Mouse (Mus musculus) liver, embryonic 12.5 days (tissue): Measurements from ENCODE around the gene Ppp1r2. TPM values are rescaled to one million over a fixed set of nuclear protein-coding genes. Genes with fewer than 3 reads are reported as not detected.
A peak's percentile ranks its signal among the peaks of the same experiment; 100 is the strongest.
"Not testable (repeated sequence)": the region's sequence is repeated elsewhere in the genome, so short reads cannot be mapped to it uniquely, and the experiment has no call there.

ENCODE experiments used
- ATAC-seq: fragments of 200-750 bp; cut with Nextera tagmentation; 2 replicates; pipeline ENCODE4 v1.8.0; 2017; ENCODE audit warnings: moderate number of reproducible peaks, mild to moderate bottlenecking, moderate library complexity
- H3K27ac ChIP-seq: fragments of 300-500 bp; sonication (generic); 2 replicates; pipeline ENCODE4 v1.5.1; 2016; ENCODE audit warnings: mild to moderate bottlenecking
- H3K27me3 ChIP-seq: fragments of 300-500 bp; sonication (generic); replicated peaks from 2 replicates; pipeline ENCODE4 v1.6.1; 2016; ENCODE audit warnings: mild to moderate bottlenecking, moderate library complexity
- H3K36me3 ChIP-seq: fragments of 300-500 bp; sonication (generic); 2 replicates; pipeline ENCODE4 v1.6.1; 2016; ENCODE audit warnings: mild to moderate bottlenecking, moderate library complexity
- H3K4me1 ChIP-seq: fragments of 300-500 bp; sonication (generic); 2 replicates; pipeline ENCODE4 v1.6.1; 2016
- H3K4me2 ChIP-seq: fragments of 300-500 bp; sonication (generic); 2 replicates; pipeline ENCODE4 v1.6.1; 2016; ENCODE audit warnings: mild to moderate bottlenecking, moderate library complexity
- H3K4me3 ChIP-seq: fragments of 300-500 bp; sonication (generic); 2 replicates; pipeline ENCODE4 v1.5.1; 2016; ENCODE audit warnings: mild to moderate bottlenecking, moderate library complexity
- H3K9ac ChIP-seq: fragments of 300-500 bp; sonication (generic); 2 replicates; pipeline ENCODE4 v1.6.1; 2016; ENCODE audit warnings: mild to moderate bottlenecking, moderate library complexity
- H3K9me3 ChIP-seq: fragments of 300-500 bp; sonication (generic); replicated peaks from 2 replicates; pipeline ENCODE4 v1.6.1; 2016; ENCODE audit warnings: mild to moderate bottlenecking, moderate library complexity
- WGBS: fragments of 180-500 bp; shearing (Covaris S2); methylation state at CpG from one replicate; pipeline ENCODE4 v1.1.7; 2016; ENCODE audit not compliant: insufficient replicate concordance; 5-methylcytosine and 5-hydroxymethylcytosine counted together
- polyA plus RNA-seq: library from polyadenylated mRNA; unstranded; fragments of >200 nt; fragmentation: Nextera tagmentation; extraction: Ambion mirVana; gene quantifications from 2 replicates; pipeline ENCODE4 v1.2.1, GENCODE M21; 2016

The Ppp1r2 gene
- polyA plus RNA-seq: 48.4 and 49.9 TPM in 2 replicates

DNA sequence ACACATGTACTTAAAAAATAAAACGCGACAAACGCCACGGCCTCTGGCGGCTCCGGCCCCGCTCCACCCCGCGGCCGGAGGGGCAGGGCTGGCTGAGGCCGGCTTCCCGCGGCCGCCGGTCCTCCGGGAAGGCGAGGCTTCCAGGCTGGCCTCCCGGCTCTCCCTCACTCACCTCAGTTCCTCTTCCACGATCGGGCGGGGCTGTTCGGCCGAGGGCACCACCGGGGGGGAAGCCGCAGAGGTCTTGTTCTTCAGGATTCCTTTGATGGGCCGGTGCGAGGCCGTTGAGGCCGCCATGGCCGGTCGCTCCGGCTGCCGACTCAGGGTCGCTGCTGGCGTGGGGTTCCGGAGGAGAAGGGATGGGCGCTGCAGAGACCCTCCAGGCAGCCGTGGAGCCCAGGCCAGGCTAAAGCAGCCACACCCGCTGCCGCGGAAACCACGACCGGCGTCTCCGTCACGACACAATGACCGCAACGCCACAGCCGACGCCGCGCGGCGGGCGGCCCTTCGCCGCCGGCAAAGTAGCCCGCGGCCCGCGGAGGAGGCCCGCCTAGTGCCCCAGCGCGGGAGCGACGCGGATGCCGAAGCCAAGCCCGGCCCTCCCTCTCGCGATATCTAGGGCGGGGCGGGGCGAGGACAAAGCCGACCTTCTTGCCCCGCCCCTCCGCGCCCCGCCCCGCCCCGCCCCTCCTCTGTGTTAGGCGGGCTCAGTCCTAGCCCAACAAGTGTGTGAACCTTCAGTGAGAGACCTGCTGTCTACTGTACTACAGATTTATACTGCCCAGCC is at the start of gene Ppp1r2:
Gene Ppp1r2, minus strand, starts transcription at position 604 of the 787 bp plus-strand sequence.
- Histone ChIP-seq H3K9me3 (no peaks in the 10 kb centered on the region), H3K27ac (peak within 1 kb of the TSS; percentile 89), H3K4me2 (peak within 1 kb of the TSS; percentile 75), H3K4me3 (peak within 1 kb of the TSS; percentile 88), H3K4me1 (peaks cover 51% of the 10 kb centered on the region), H3K9ac (peak within 1 kb of the TSS; percentile 94), H3K36me3 (peaks cover 5% of the 10 kb centered on the region; the same call in 1 of the 2 replicates), H3K27me3 (no peaks in the 10 kb centered on the region; the same call in 1 of the 2 replicates)
- under 1% methylated on average over 82 of the region's 83 CpGs for WGBS
- peak; percentile 95 for ATAC-seq

GRCm38 (mm10) chr16:31321501-31321900 is 46.4 kb upstream of the Ppp1r2 start:
- H3K36me3 ChIP-seq: no peaks in the 10 kb centered on the region
- 72% methylated on average over 4 of the region's 4 CpGs for WGBS

GRCm38 (mm10) chr16:31320954-31321353 is 45.9 kb upstream of the Ppp1r2 start:
- no peak overlapping the region for H3K9ac ChIP-seq
- no peaks in the 10 kb centered on the region for H3K9me3 ChIP-seq
- ATAC-seq: no peak
- H3K36me3 ChIP-seq: no peaks in the 10 kb centered on the region
- no peak overlapping the region for H3K27ac ChIP-seq
- H3K4me3 ChIP-seq: no peak overlapping the region
- 81% methylated on average over 7 of the region's 7 CpGs for WGBS
- H3K27me3 ChIP-seq: no peaks in the 10 kb centered on the region
- no peak overlapping the region for H3K4me2 ChIP-seq
- H3K4me1 ChIP-seq: no peaks in the 10 kb centered on the region

More at GRCm38 (mm10) chr16:31321501-31321900, 46.4 kb upstream of the Ppp1r2 start:
- Histone ChIP-seq H3K4me1 (no peaks in the 10 kb centered on the region), H3K27ac (no peak overlapping the region), H3K4me2 (no peak overlapping the region), H3K9me3 (no peaks in the 10 kb centered on the region), H3K4me3 (no peak overlapping the region), H3K27me3 (no peaks in the 10 kb centered on the region), H3K9ac (no peak overlapping the region)
- no peak for ATAC-seq

DNA sequence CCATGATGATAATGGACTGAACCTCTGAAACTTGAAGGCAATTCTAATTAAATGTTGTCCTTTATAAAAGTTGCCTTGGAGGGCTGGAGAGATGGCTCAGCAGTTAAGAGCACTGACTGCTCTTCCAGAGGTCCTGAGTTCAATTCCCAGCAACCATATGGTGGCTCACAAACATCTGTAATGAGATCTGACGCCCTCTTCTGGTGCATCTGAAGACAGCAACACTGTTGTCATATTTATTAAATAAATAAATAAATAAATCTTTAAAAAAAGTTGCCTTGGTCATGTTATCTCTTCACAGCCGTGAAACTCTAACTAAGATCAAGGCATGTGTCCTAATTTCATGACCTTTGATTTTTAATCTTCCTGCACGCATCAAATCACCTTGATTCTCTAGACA is 44.6 kb upstream of the Ppp1r2 start:
- not testable (repeated sequence) for H3K27ac ChIP-seq, H3K9ac ChIP-seq, H3K4me2 ChIP-seq, H3K36me3 ChIP-seq, H3K27me3 ChIP-seq, H3K4me1 ChIP-seq, H3K4me3 ChIP-seq, H3K9me3 ChIP-seq, ATAC-seq
- 40% methylated on average over 3 of the region's 3 CpGs for WGBS

- no peak overlapping the region for H3K4me2 ChIP-seq
- WGBS: 58% methylated on average over 4 of the region's 4 CpGs
- no peak overlapping the region for H3K9ac ChIP-seq
- no peak overlapping the region for H3K4me3 ChIP-seq
- H3K9me3 ChIP-seq: no peaks in the 10 kb centered on the region
- H3K36me3 ChIP-seq: no peaks in the 10 kb centered on the region
- H3K27me3 ChIP-seq: no peaks in the 10 kb centered on the region
- no peak overlapping the region for H3K27ac ChIP-seq
- no peaks in the 10 kb centered on the region for H3K4me1 ChIP-seq
- no peak for ATAC-seq
Measured at GRCm38 (mm10) chr16:31319316-31319715, 44.2 kb upstream of the Ppp1r2 start.

- H3K4me3 ChIP-seq: no peak overlapping the region
- no peak overlapping the region for H3K4me2 ChIP-seq
- whole genome bisulfite sequencing: 25% methylated on average over 2 of the region's 2 CpGs
- no peaks in the 10 kb centered on the region for H3K27me3 ChIP-seq
- H3K9ac ChIP-seq: no peak overlapping the region
- H3K27ac ChIP-seq: no peak overlapping the region
- ATAC-seq: no peak
- no peaks in the 10 kb centered on the region for H3K9me3 ChIP-seq
- no peaks in the 10 kb centered on the region for H3K36me3 ChIP-seq
- no peaks in the 10 kb centered on the region for H3K4me1 ChIP-seq
Measured at GRCm38 (mm10) chr16:31318418-31318817, 43.3 kb upstream of the Ppp1r2 start.

DNA sequence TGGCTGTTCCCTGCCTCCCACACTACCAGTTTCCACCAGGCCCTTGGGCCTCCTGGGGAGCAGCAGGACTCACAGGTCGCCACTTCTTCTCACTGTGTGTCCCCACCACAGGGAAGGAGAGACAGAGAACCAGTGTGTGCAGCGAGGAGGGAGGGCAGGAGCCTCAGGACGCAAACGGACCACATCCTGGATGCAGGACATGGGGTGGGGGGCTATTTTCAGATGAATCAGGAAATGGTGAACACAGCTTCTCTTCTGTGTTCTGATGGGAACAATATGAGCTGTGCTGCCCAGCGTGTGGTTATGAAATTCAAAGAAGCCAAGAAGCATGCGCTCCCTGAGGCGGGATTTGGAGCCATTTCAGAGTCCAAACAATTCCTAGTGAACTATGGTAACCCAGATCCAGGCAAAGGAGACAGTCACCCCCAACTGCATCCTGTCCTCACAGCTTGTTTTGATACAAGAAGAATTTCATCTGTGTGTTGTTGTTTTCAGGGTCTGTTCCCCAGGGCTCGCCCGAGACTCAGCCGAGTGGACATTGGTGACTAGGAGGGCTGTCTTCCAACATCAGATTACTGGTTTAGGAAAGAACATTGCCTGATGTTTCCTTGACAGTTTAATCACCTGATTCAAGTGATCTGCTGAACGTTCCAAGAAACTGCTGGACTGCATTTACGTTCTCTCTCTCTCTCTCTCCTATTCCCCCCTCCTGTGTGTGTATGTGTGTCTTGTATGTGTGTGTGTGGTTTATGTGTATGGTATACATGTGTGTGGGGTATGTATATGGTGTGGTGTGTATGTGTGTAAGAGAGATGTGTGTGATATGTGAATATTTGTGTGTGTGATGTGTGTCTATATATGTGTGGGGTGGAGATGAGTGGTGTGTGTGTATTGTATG is 41.4 kb upstream of the Ppp1r2 start:
- H3K27ac ChIP-seq, H3K4me1 ChIP-seq, ATAC-seq, H3K9ac ChIP-seq, H3K36me3 ChIP-seq, H3K4me3 ChIP-seq, H3K4me2 ChIP-seq, H3K27me3 ChIP-seq, H3K9me3 ChIP-seq: not testable (repeated sequence)
- 49% methylated on average over 12 of the region's 12 CpGs for WGBS

DNA sequence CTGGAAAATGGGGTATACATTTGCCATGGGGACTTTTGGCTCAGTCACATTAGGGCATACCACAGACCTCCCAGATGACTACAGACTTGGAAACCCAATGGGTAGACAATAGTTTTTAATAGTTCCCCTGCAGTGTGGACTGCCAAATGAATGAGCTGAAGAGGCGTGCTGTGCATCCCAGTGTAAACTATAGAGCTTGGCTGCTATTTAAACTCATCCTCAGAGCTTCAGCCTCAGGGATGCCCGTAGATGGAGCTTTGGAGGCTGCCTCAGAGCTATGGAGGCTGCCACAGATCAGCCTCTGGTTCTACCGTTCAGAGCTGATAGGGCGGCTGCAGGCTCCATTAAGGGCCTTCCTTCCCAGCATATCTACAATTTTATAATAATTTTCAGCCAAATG is 40.2 kb upstream of the Ppp1r2 start:
- Histone ChIP-seq H3K27ac (no peak overlapping the region), H3K4me3 (no peak overlapping the region), H3K36me3 (no peaks in the 10 kb centered on the region), H3K9me3 (no peaks in the 10 kb centered on the region), H3K27me3 (no peaks in the 10 kb centered on the region), H3K9ac (no peak overlapping the region), H3K4me1 (no peaks in the 10 kb centered on the region), H3K4me2 (no peak overlapping the region)
- ATAC-seq: no peak
- WGBS: 70% methylated on average over 4 of the region's 4 CpGs

- Histone ChIP-seq H3K27me3 (no peaks in the 10 kb centered on the region), H3K4me3 (no peak within 1 kb of the TSS), H3K9ac (no peak within 1 kb of the TSS), H3K9me3 (no peaks in the 10 kb centered on the region), H3K36me3 (no peaks in the 10 kb centered on the region), H3K4me1 (no peaks in the 10 kb centered on the region), H3K4me2 (no peak within 1 kb of the TSS), H3K27ac (no peak within 1 kb of the TSS)
- 66% methylated on average over 9 of the region's 9 CpGs for WGBS
- ATAC-seq: no peak
Measured at GRCm38 (mm10) chr16:31314497-31315233, 39.6 kb upstream of the Ppp1r2 start, which contains the start of gene Apod. Gene Apod, minus strand, starts transcription at chr16:31314808.

- Histone ChIP-seq H3K4me3 (no peak overlapping the region), H3K9me3 (no peaks in the 10 kb centered on the region), H3K4me1 (no peaks in the 10 kb centered on the region), H3K9ac (no peak overlapping the region), H3K27ac (no peak overlapping the region), H3K27me3 (no peaks in the 10 kb centered on the region), H3K4me2 (no peak overlapping the region), H3K36me3 (no peaks in the 10 kb centered on the region)
- no peak for ATAC-seq
- 64% methylated on average over 2 of the region's 2 CpGs for WGBS
Measured at GRCm38 (mm10) chr16:31313611-31314010, 38.5 kb upstream of the Ppp1r2 start.

- Histone ChIP-seq H3K36me3 (no peaks in the 10 kb centered on the region), H3K27ac (no peak overlapping the region), H3K27me3 (no peaks in the 10 kb centered on the region), H3K9me3 (no peaks in the 10 kb centered on the region), H3K4me2 (no peak overlapping the region), H3K9ac (no peak overlapping the region), H3K4me1 (no peaks in the 10 kb centered on the region), H3K4me3 (no peak overlapping the region)
- 56% methylated on average over 3 of the region's 3 CpGs for WGBS
- ATAC-seq: no peak
Measured at GRCm38 (mm10) chr16:31312296-31312695, 37.2 kb upstream of the Ppp1r2 start.
